Mouse (Mus musculus) kidney, postnatal 36 days (tissue): Measurements from ENCODE around the gene Slc11a2.

Experiments used
- DNase-seq, 2 experiments: peaks; one replicate each; pipeline ENCODE4 v3.0.0; 2021 to 2022; ENCODE audit warnings: mixed read lengths in 2 of 2

The Slc11a2 gene

GRCm38 (mm10) chr15:100351501-100352060, 73.3 kb downstream of the Slc11a2 start:
- DNase-seq = peak; percentile 52 to 56

GRCm38 (mm10) chr15:100349496-100349895, 75.4 kb downstream of the Slc11a2 start:
- DNase-seq = peak; percentile 74 to 91

DNA sequence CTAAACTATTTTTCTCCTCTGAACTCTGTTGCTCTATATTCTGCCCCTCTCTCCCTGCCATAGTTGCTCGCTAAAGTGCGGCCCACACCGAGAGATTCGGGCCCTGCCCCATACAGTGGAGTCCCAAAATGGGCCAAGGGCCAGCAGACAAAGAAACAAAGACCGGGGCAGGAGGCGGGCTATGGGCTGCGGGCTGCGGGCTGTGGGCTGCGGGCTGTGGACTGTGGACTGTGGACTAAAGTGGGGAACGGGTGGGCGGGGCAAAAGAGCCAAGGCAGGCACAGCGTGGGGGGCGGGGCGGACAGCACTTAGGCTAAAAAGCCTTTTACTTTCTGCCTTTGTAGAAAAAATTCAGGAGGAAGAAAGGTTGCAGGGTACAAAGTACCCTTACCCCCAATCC, 78.1 kb downstream of the Slc11a2 start:
- peak; percentile 81 to 91 for DNase-seq

- DNase-seq = peak in 1 of 2 experiments; percentile 63
Measured at GRCm38 (mm10) chr15:100345484-100345883, 79.4 kb downstream of the Slc11a2 start.

DNA sequence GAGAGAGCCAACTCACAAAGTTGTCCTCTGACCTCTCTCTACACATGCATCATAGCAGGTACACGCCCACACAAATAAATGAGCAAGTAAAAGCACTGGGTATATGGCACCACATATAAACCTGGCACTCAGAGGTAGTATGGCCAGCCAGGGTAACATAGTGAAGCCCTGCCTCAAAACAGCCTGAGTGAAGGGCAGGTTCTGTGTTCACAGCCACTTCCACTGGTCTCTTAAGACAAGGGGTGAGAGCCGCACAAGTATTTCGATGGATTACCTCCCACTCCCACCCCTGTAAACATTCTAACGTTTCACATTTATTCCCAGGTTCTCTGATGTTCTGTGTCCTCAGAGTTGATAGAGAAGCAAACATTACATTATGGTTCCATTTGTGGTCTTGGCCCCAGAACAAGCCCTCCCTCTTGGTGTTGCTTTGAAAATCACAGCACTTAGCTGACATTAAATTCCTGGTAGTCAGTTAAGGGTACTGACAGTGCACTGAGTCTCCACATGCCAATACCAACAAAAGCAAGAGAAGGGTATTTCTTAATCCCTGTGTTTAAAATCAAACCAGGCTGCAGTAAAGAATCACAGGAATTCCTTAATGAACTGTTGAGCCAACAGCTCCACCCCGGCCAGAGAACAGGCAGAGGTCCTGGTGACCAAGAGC, 83.4 kb downstream of the Slc11a2 start:
- peak in 1 of 2 experiments; percentile 36 for DNase-seq
